ENCODE assay signal across 31 mouse cellular contexts in genomic region chr13:114822871-114823270, GRCm38 (mm10).
"Had no signal": no experiment of that assay in that cellular context is flagged by ENCODE, and none has a peak within 500 bp of the region (broad histone marks: within the 10 kb centered on the region; RNA-seq: fewer than 3 reads in every experiment).

No protein-coding gene starts in this region.

- H3K4me3 ChIP-seq: limb, embryonic 10.5 days; limb, embryonic 12.5 days; limb, embryonic 13.5 days; limb, embryonic 15.5 days; liver, embryonic 12.5 days; liver, embryonic 13.5 days; liver, embryonic 15.5 days; lung, embryonic 15.5 days; megakaryocyte, embryonic 14.5 days; midbrain, embryonic 10.5 days; midbrain, embryonic 12.5 days; midbrain, embryonic 13.5 days; midbrain, embryonic 15.5 days; myocyte had no signal

- H3K9ac ChIP-seq: limb, embryonic 12.5 days; limb, embryonic 13.5 days; limb, embryonic 15.5 days; liver, embryonic 12.5 days; liver, embryonic 13.5 days; liver, embryonic 14.5 days; liver, embryonic 15.5 days; liver, postnatal 0 days; lung, embryonic 14.5 days; lung, embryonic 15.5 days; midbrain, embryonic 12.5 days; midbrain, embryonic 13.5 days; midbrain, embryonic 15.5 days had no signal

- ATAC-seq: liver, embryonic 12.5 days; liver, postnatal 0 days; lung, postnatal 0 days; midbrain, embryonic 13.5 days; midbrain, embryonic 15.5 days; midbrain, embryonic 16.5 days had no signal

- H3K27me3 ChIP-seq: limb, embryonic 12.5 days; limb, embryonic 13.5 days; limb, embryonic 15.5 days; liver, embryonic 12.5 days; liver, embryonic 13.5 days; liver, embryonic 15.5 days; lung, embryonic 15.5 days; megakaryocyte, embryonic 14.5 days; midbrain, embryonic 12.5 days; midbrain, embryonic 13.5 days; midbrain, embryonic 15.5 days had no signal

- H3K4me2 ChIP-seq: limb, embryonic 12.5 days; limb, embryonic 13.5 days; limb, embryonic 15.5 days; liver, embryonic 11.5 days; liver, embryonic 12.5 days; liver, embryonic 13.5 days; liver, embryonic 15.5 days; lung, embryonic 14.5 days; lung, embryonic 15.5 days; midbrain, embryonic 11.5 days; midbrain, embryonic 12.5 days; midbrain, embryonic 13.5 days; midbrain, embryonic 15.5 days had no signal

- H3K9me3 ChIP-seq: limb, embryonic 10.5 days; limb, embryonic 12.5 days; limb, embryonic 13.5 days; limb, embryonic 15.5 days; liver, embryonic 12.5 days; liver, embryonic 13.5 days; liver, embryonic 15.5 days; lung, embryonic 15.5 days; megakaryocyte, embryonic 14.5 days; midbrain, embryonic 10.5 days; midbrain, embryonic 12.5 days; midbrain, embryonic 13.5 days; midbrain, embryonic 15.5 days had no signal

- DNase-seq: left cerebral cortex, postnatal 4 days; liver; liver, embryonic 13.5 days; liver, postnatal 0 days; lung, adult 18-20 months; lung, adult 2 months; lung, embryonic 14.5 days; lung, postnatal 10 days; lung, postnatal 14 days; lung, postnatal 36 days; lung, postnatal 4 days; midbrain, embryonic 14.5 days had no signal

- H3K27ac ChIP-seq: limb, embryonic 10.5 days; limb, embryonic 12.5 days; limb, embryonic 13.5 days; limb, embryonic 15.5 days; liver, embryonic 12.5 days; liver, embryonic 13.5 days; liver, embryonic 14.5 days; liver, embryonic 15.5 days; lung, embryonic 15.5 days; macrophage; midbrain, embryonic 10.5 days; midbrain, embryonic 12.5 days; midbrain, embryonic 13.5 days; midbrain, embryonic 15.5 days had no signal
